Mouse (Mus musculus) ES-E14 (cell line): ENCODE measurements around the gene Pnpla3. TPM values are rescaled to one million over a fixed set of nuclear protein-coding genes. Genes with fewer than 3 reads are reported as not detected.

Source experiments
- DNase-seq: peaks from one replicate; pipeline ENCODE4 v3.0.0-alpha.2; 2013; ENCODE audit warnings: low read depth, low spot score
- H3K27ac ChIP-seq: 2 replicates; pipeline ENCODE4 v1.5.1; 2012; ENCODE audit warnings: low read depth, mild to moderate bottlenecking, low read length, moderate library complexity, mixed read lengths; ENCODE audit not compliant: poor library complexity, insufficient read depth, severe bottlenecking
- H3K36me3 ChIP-seq: 2 replicates; pipeline ENCODE4 v1.6.1; 2012; ENCODE audit warnings: mild to moderate bottlenecking, low read length, moderate library complexity, mixed read lengths; ENCODE audit not compliant: control insufficient read depth, poor library complexity, insufficient read depth, severe bottlenecking
- H3K4me1 ChIP-seq, 2 experiments: fragments of 150-350 bp in 1 of 2; sonication (generic) in 1 of 2; 2 replicates each; pipeline ENCODE4 v1.6.1; 2012; ENCODE audit warnings: low read length in 2 of 2, mild to moderate bottlenecking in 1 of 2, mixed read lengths in 1 of 2; ENCODE audit not compliant: control insufficient read depth in 2 of 2, insufficient read depth in 2 of 2, poor library complexity in 1 of 2
- H3K4me3 ChIP-seq, 2 experiments: fragments of 150-350 bp in 1 of 2; sonication (generic) in 1 of 2; 2 replicates each; pipeline ENCODE4 v1.5.1; 2012; ENCODE audit warnings: low read length in 2 of 2, low read depth in 1 of 2, mild to moderate bottlenecking in 1 of 2, mixed read lengths in 1 of 2; ENCODE audit not compliant: insufficient read depth in 1 of 2, poor library complexity in 1 of 2, severe bottlenecking in 1 of 2
- H3K9ac ChIP-seq: 2 replicates; pipeline ENCODE4 v1.6.1; 2012; ENCODE audit warnings: low read depth, mild to moderate bottlenecking, low read length, mixed read lengths; ENCODE audit not compliant: poor library complexity, insufficient read depth, severe bottlenecking
- H3K9me3 ChIP-seq: fragments of 150-350 bp; sonication (generic); 2 replicates; pipeline ENCODE4 v1.6.1; 2012; ENCODE audit warnings: low read depth, mild to moderate bottlenecking, low read length; ENCODE audit not compliant: control insufficient read depth, insufficient read depth
- CHD2 ChIP-seq: IDR thresholded peaks from 2 replicates; pipeline ENCODE4 v1.6.1; 2014; ENCODE audit warnings: mild to moderate bottlenecking, low read depth, low read length, inconsistent platforms
- HCFC1 ChIP-seq: IDR thresholded peaks from 2 replicates; pipeline ENCODE4 v1.6.1; 2012; ENCODE audit warnings: low read length, inconsistent platforms, borderline replicate concordance; ENCODE audit not compliant: insufficient read depth
- MAFK ChIP-seq: IDR thresholded peaks from 2 replicates; pipeline ENCODE4 v1.6.1; 2014; ENCODE audit warnings: mild to moderate bottlenecking, low read depth, low read length, inconsistent platforms; ENCODE audit not compliant: insufficient read depth
- ZC3H11A ChIP-seq: IDR thresholded peaks from 2 replicates; pipeline ENCODE4 v1.6.1; 2012; ENCODE audit warnings: low read depth, mild to moderate bottlenecking, inconsistent platforms, low read length, borderline replicate concordance
- ZNF384 ChIP-seq: IDR thresholded peaks from 2 replicates; pipeline ENCODE4 v1.6.1; 2012; ENCODE audit warnings: low read depth, low read length, inconsistent platforms
- in situ Hi-C, 2 experiments: fragments of 600-800 bp; cut with MboI; formaldehyde crosslinking; loops; one replicate each; pipeline ENCODE4 v1.15.1; 2025; ENCODE audit warnings: low sequenced_read_pairs in 2 of 2, inconsistent platforms in 1 of 2; ENCODE audit not compliant: unreplicated experiment in 2 of 2
- total RNA-seq: library from RNA; depleted of rRNA; stranded (reverse); fragments of 300-350 nt; gene quantifications from 2 replicates; pipeline ENCODE4 v1.2.3, GENCODE M21; 2012

Gene Pnpla3
- total RNA-seq, 1 experiment, result 4.1 TPM

- Histone ChIP-seq H3K9ac (no peak overlapping the region), H3K27ac (no peak overlapping the region), H3K4me3 (no peak overlapping the region), H3K36me3 (peaks cover 8% of the 10 kb centered on the region), H3K4me1 (peaks cover 0 to 18% of the 10 kb centered on the region in 2 experiments; a peak in 3 of 4 replicates), H3K9me3 (no peaks in the 10 kb centered on the region)
- no peak for DNase-seq
- TF ChIP-seq CHD2 (no peak), ZC3H11A (no peak), HCFC1 (no peak), MAFK (no peak), ZNF384 (no peak)
- in situ Hi-C loops, result no loop called here
Measured at GRCm38 (mm10) chr15:84218783-84219271, 51.2 kb downstream of the Pnpla3 start.

- TF ChIP-seq CHD2 (no peak), MAFK (no peak), ZC3H11A (no peak), ZNF384 (no peak), HCFC1 (no peak)
- Histone ChIP-seq H3K27ac (no peak overlapping the region), H3K9me3 (no peaks in the 10 kb centered on the region), H3K4me1 (peaks cover 0 to 6% of the 10 kb centered on the region in 2 experiments; a peak in 3 of 4 replicates), H3K4me3 (no peak overlapping the region), H3K9ac (no peak overlapping the region), H3K36me3 (no peaks in the 10 kb centered on the region)
- no peak for DNase-seq
- in situ Hi-C loops, result no loop called here
Measured at GRCm38 (mm10) chr15:84221539-84221938, 53.9 kb downstream of the Pnpla3 start.

GRCm38 (mm10) chr15:84223423-84223822 is 55.8 kb downstream of the Pnpla3 start:
- DNase-seq, result no peak
- H3K4me1 ChIP-seq, result no peaks in the 10 kb centered on the region; a peak in 1 of 4 replicates
- in situ Hi-C loops, result no loop called here
- H3K36me3 ChIP-seq, result no peaks in the 10 kb centered on the region
- no peak overlapping the region for H3K4me3 ChIP-seq
- no peak overlapping the region for H3K9ac ChIP-seq
- no peak overlapping the region for H3K27ac ChIP-seq
- TF ChIP-seq CHD2 (no peak), ZC3H11A (no peak), HCFC1 (no peak)
- H3K9me3 ChIP-seq, result no peaks in the 10 kb centered on the region

GRCm38 (mm10) chr15:84224779-84225178 is 57.1 kb downstream of the Pnpla3 start:
- TF ChIP-seq HCFC1, result no peak
- no peak for TF ChIP-seq MAFK
- TF ChIP-seq ZNF384, result no peak
- no peak for TF ChIP-seq ZC3H11A
- TF ChIP-seq CHD2, result no peak
- H3K4me3 ChIP-seq, result no peak overlapping the region
- H3K4me1 ChIP-seq, result no peaks in the 10 kb centered on the region; a peak in 1 of 4 replicates
- H3K9ac ChIP-seq, result no peak overlapping the region
- no peak for DNase-seq
- no peaks in the 10 kb centered on the region for H3K9me3 ChIP-seq
- no peak overlapping the region for H3K27ac ChIP-seq
- no peaks in the 10 kb centered on the region for H3K36me3 ChIP-seq
- in situ Hi-C loops, result no loop called here

GRCm38 (mm10) chr15:84226918-84227317 is 59.3 kb downstream of the Pnpla3 start:
- Histone ChIP-seq H3K36me3 (no peaks in the 10 kb centered on the region), H3K9ac (no peak overlapping the region), H3K4me3 (no peak overlapping the region), H3K27ac (no peak overlapping the region), H3K4me1 (peaks cover 0 to 6% of the 10 kb centered on the region in 2 experiments; a peak in 1 of 4 replicates), H3K9me3 (no peaks in the 10 kb centered on the region)
- no peak for TF ChIP-seq ZNF384
- no peak for TF ChIP-seq CHD2
- no peak for TF ChIP-seq ZC3H11A
- TF ChIP-seq MAFK, result no peak
- TF ChIP-seq HCFC1, result no peak
- in situ Hi-C loops, result no loop called here
- no peak for DNase-seq
